Mouse (Mus musculus) lung, postnatal 0 days (tissue): ENCODE data around the gene Gm13289. TPM values are rescaled to one million over a fixed set of nuclear protein-coding genes. Genes with fewer than 3 reads are reported as not detected.
"Not testable (repeated sequence)": the region's sequence is repeated elsewhere in the genome, so short reads cannot be mapped to it uniquely, and the experiment has no call there.

Source experiments
- ATAC-seq: fragments of 200-750 bp; cut with Nextera tagmentation; 2 replicates; pipeline ENCODE4 v1.8.0; 2017; ENCODE audit warnings: moderate library complexity
- DNase-seq: peaks from one replicate; pipeline ENCODE4 v3.0.0-alpha.2; 2016; ENCODE audit warnings: low spot score
- H3K27ac ChIP-seq: fragments of 300-500 bp; sonication (generic); 2 replicates; pipeline ENCODE4 v1.5.1; 2014; ENCODE audit warnings: antibody characterized with exemption, mild to moderate bottlenecking, low read length, mixed read lengths
- H3K27me3 ChIP-seq: fragments of 300-500 bp; sonication (generic); replicated peaks from 2 replicates; pipeline ENCODE4 v1.6.1; 2014; ENCODE audit warnings: low read length, mixed read lengths; ENCODE audit not compliant: insufficient read depth
- H3K36me3 ChIP-seq: fragments of 300-500 bp; sonication (generic); 2 replicates; pipeline ENCODE4 v1.6.1; 2014; ENCODE audit warnings: low read length, mixed read lengths; ENCODE audit not compliant: insufficient read depth
- H3K4me1 ChIP-seq: fragments of 300-500 bp; sonication (generic); 2 replicates; pipeline ENCODE4 v1.6.1; 2014; ENCODE audit warnings: antibody characterized with exemption, low read depth, low read length, mixed read lengths; ENCODE audit not compliant: insufficient read depth
- H3K4me2 ChIP-seq: fragments of 300-500 bp; sonication (generic); replicated peaks from 2 replicates; pipeline ENCODE4 v1.6.1; 2014; ENCODE audit warnings: low read depth, mild to moderate bottlenecking, low read length, moderate library complexity, mixed read lengths
- H3K4me3 ChIP-seq: fragments of 300-500 bp; sonication (generic); 2 replicates; pipeline ENCODE4 v1.5.1; 2014; ENCODE audit warnings: low read depth, low read length
- H3K9ac ChIP-seq: fragments of 300-500 bp; sonication (generic); replicated peaks from 2 replicates; pipeline ENCODE4 v1.6.1; 2014; ENCODE audit warnings: low read depth, mild to moderate bottlenecking
- H3K9me3 ChIP-seq: fragments of 300-500 bp; sonication (generic); 2 replicates; pipeline ENCODE4 v1.6.1; 2016; ENCODE audit warnings: low read length, mixed read lengths
- CTCF ChIP-seq: IDR thresholded peaks from 2 replicates; pipeline ENCODE4 v1.5.1; 2016; ENCODE audit warnings: antibody characterized with exemption, mild to moderate bottlenecking
- EP300 ChIP-seq: IDR thresholded peaks from 2 replicates; pipeline ENCODE4 v1.6.1; 2016; ENCODE audit warnings: antibody characterized with exemption, mild to moderate bottlenecking, control low read depth
- WGBS: fragments of 180-500 bp; shearing (Covaris S2); extraction: QIAGEN DNeasy Blood & Tissue Kit; methylation state at CpG from one replicate; pipeline ENCODE4 v1.1.7; 2014; 5-methylcytosine and 5-hydroxymethylcytosine counted together
- polyA plus RNA-seq: library from polyadenylated mRNA; unstranded; fragments of >200 nt; fragmentation: Nextera tagmentation; extraction: Ambion mirVana; gene quantifications from 2 replicates; pipeline ENCODE4 v1.2.1, GENCODE M21; 2015

Gm13289 gene
- polyA plus RNA-seq, 1 experiment from 2014 or later = not detected

DNA sequence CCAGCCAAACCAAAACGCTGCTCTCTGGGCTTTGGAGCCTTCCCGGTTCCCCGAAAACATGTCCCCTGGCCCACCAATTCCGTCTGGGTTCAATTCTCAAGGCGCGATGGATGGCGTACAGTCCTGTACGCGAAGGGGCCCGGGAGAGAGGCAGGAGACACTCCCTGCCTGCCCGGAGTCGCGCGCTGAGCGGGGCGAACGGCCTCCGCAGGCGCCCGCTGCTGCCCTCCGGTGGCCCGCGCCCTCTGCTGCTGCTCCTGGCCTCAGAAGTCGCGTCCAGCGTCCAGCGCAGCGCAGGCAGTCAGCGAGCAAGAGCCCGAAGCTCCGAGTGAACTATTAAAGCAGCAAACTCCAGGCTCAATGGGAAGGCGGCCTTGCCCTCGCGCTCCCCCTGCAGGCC lies 29.0 kb downstream of the Gm13289 start:
- ATAC-seq, H3K27me3 ChIP-seq, H3K36me3 ChIP-seq, H3K4me2 ChIP-seq, H3K4me1 ChIP-seq, H3K9me3 ChIP-seq, H3K9ac ChIP-seq, H3K4me3 ChIP-seq, DNase-seq, H3K27ac ChIP-seq: not testable (repeated sequence)
- TF ChIP-seq CTCF = peak; percentile 43
- no CpG with 5 or more reads among the region's 34 CpGs for WGBS

DNA sequence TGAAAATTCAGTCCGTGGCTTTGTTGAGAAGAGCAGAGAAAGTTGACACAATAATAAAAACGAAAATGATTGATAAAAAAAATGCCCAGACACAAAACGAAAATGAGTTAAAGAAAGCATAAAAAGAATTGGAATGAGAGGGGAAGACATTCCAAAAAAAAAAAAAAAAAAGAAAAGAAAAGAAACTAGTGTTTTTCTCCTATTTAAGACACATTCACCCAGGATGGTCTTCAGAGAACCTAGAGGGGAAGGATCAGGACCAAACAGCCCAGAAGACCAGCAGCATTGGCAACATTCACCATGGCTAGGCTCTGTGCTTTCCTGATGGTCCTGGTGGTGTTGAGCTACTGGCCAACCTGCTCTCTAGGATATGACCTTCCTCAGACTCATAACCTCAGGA lies 39.2 kb downstream of the Gm13289 start, which contains the start of gene Ifna7:
Gene Ifna7 (plus strand): TSS at position 301 of the 400 bp plus-strand sequence.
- Histone ChIP-seq H3K9me3 (no peaks in the 10 kb centered on the region), H3K27me3 (no peaks in the 10 kb centered on the region), H3K4me1 (no peaks in the 10 kb centered on the region), H3K36me3 (no peaks in the 10 kb centered on the region), H3K9ac (no peak within 1 kb of the TSS), H3K27ac (no peak within 1 kb of the TSS), H3K4me2 (no peak within 1 kb of the TSS), H3K4me3 (no peak within 1 kb of the TSS)
- DNase-seq = no peak
- ATAC-seq = no peak
- TF ChIP-seq EP300 (no peak), CTCF (no peak)
- 43% methylated on average over 3 of the region's 3 CpGs for WGBS

- TF ChIP-seq EP300 (no peak), CTCF (no peak)
- DNase-seq (no peak), ATAC-seq (no peak)
- Histone ChIP-seq H3K4me1 (no peaks in the 10 kb centered on the region), H3K27ac (no peak within 1 kb of the TSS), H3K4me3 (no peak within 1 kb of the TSS), H3K9me3 (no peaks in the 10 kb centered on the region), H3K27me3 (no peaks in the 10 kb centered on the region), H3K9ac (no peak within 1 kb of the TSS), H3K4me2 (no peak within 1 kb of the TSS), H3K36me3 (no peaks in the 10 kb centered on the region)
- 81% methylated on average over 1 of the region's 1 CpGs for WGBS
These were observed 42.9 kb downstream of the Gm13289 start, which contains the start of gene Ifna11 for GRCm38 (mm10) chr4:88819659-88820058. Gene Ifna11 (plus strand): TSS chr4:88819959.

GRCm38 (mm10) chr4:88822995-88823394 lies 46.3 kb downstream of the Gm13289 start:
- Histone ChIP-seq H3K9me3 (no peaks in the 10 kb centered on the region), H3K9ac (no peak overlapping the region), H3K27me3 (no peaks in the 10 kb centered on the region), H3K36me3 (no peaks in the 10 kb centered on the region), H3K4me1 (no peaks in the 10 kb centered on the region), H3K4me3 (no peak overlapping the region), H3K27ac (no peak overlapping the region), H3K4me2 (no peak overlapping the region)
- peak; percentile 31 for DNase-seq
- ATAC-seq = no peak
- TF ChIP-seq CTCF (peak; percentile 61), EP300 (no peak)
- WGBS = 21% methylated on average over 4 of the region's 4 CpGs

Other genes starting within 250 kb of the Gm13289 start
- not detected in 2 replicates for gene Ifna15, start 218.7 kb upstream of the Gm13289 start, polyA plus RNA-seq
- not detected in 2 replicates for gene Ifna14, start 205.1 kb upstream of the Gm13289 start, polyA plus RNA-seq
- not detected in 2 replicates for gene Ifna9, start 184.5 kb upstream of the Gm13289 start, polyA plus RNA-seq
- not detected in 2 replicates for gene Ifna12, start 173.5 kb upstream of the Gm13289 start, polyA plus RNA-seq
- gene C87499, start 142.5 kb upstream of the Gm13289 start, polyA plus RNA-seq = not detected in 2 replicates
- gene Ifna13, start 132.5 kb upstream of the Gm13289 start, polyA plus RNA-seq = not detected in 2 replicates
- not detected in 2 replicates for gene Ifna16, start 100.0 kb upstream of the Gm13289 start, polyA plus RNA-seq
- gene Ifna2, start 93.0 kb upstream of the Gm13289 start, polyA plus RNA-seq = not detected in 2 replicates
- gene Ifnab, start 85.6 kb upstream of the Gm13289 start, polyA plus RNA-seq = not detected in 2 replicates
- 0.19 TPM in 1 of 2 replicates, not detected in the other for gene Gm26566, start 55.1 kb upstream of the Gm13289 start, polyA plus RNA-seq
- 54.1 and 59.7 TPM in 2 replicates for gene Klhl9, start 54.5 kb upstream of the Gm13289 start, polyA plus RNA-seq
- not detected in 2 replicates for gene Gm13271, start 22.1 kb upstream of the Gm13289 start, polyA plus RNA-seq
- 0.38 and 0.44 TPM in 2 replicates for gene Gm13283, start 16.8 kb upstream of the Gm13289 start, polyA plus RNA-seq
- gene Gm13290, start 3.1 kb upstream of the Gm13289 start, polyA plus RNA-seq = 0.40 TPM in 1 of 2 replicates, not detected in the other
- gene Gm13272, start 2.9 kb downstream of the Gm13289 start, polyA plus RNA-seq = not detected in 2 replicates
- gene Ifnz, start 5.2 kb downstream of the Gm13289 start, polyA plus RNA-seq = 0.26 and 0.61 TPM in 2 replicates
- 0.30 TPM in 1 of 2 replicates, not detected in the other for gene Gm13276, start 8.8 kb downstream of the Gm13289 start, polyA plus RNA-seq
- gene Gm13277, start 11.7 kb downstream of the Gm13289 start, polyA plus RNA-seq = not detected in 2 replicates
- not detected in 2 replicates for gene Gm13278, start 14.6 kb downstream of the Gm13289 start, polyA plus RNA-seq
- gene Gm13275, start 17.6 kb downstream of the Gm13289 start, polyA plus RNA-seq = not detected in 2 replicates
- gene Gm13279, start 20.5 kb downstream of the Gm13289 start, polyA plus RNA-seq = not detected in 2 replicates
- 1.8 and 2.4 TPM in 2 replicates for gene Gm13285, start 22.7 kb downstream of the Gm13289 start, polyA plus RNA-seq
- not detected in 2 replicates for gene Gm13287, start 26.3 kb downstream of the Gm13289 start, polyA plus RNA-seq
- gene Gm13288, start 28.6 kb downstream of the Gm13289 start, polyA plus RNA-seq = 0.05 TPM in 1 of 2 replicates, not detected in the other
- not detected in 2 replicates for gene Ifna7, start 39.3 kb downstream of the Gm13289 start, polyA plus RNA-seq
- gene Ifna11, start 43.0 kb downstream of the Gm13289 start, polyA plus RNA-seq = not detected in 2 replicates
- not detected in 2 replicates for gene Ifna6, start 50.5 kb downstream of the Gm13289 start, polyA plus RNA-seq
- not detected in 2 replicates for gene Ifna5, start 58.6 kb downstream of the Gm13289 start, polyA plus RNA-seq
- gene Ifna4, start 64.9 kb downstream of the Gm13289 start, polyA plus RNA-seq = not detected in 2 replicates
- not detected in 2 replicates for gene Ifna1, start 73.2 kb downstream of the Gm13289 start, polyA plus RNA-seq
- not detected in 2 replicates for gene Ifne, start 103.3 kb downstream of the Gm13289 start, polyA plus RNA-seq